Mouse (Mus musculus) left cerebral cortex, adult 9 months (tissue): ENCODE measurements around the gene Itga7.

ENCODE experiments used
- DNase-seq, 2 experiments: peaks; one replicate each; pipeline ENCODE4 v3.0.0; 2022; ENCODE audit warnings: low spot score in 2 of 2

The Itga7 gene

GRCm38 (mm10) chr10:128933574-128933973 is at the start of gene Itga7:
TSS of gene Itga7 (plus strand) at chr10:128933818.
- DNase-seq: no peak

- DNase-seq: no peak
Measured at GRCm38 (mm10) chr10:128888941-128889827, 44.4 kb upstream of the Itga7 start.

- DNase-seq: no peak
Measured at GRCm38 (mm10) chr10:128889846-128890245, 43.8 kb upstream of the Itga7 start.

- no peak for DNase-seq
Measured at GRCm38 (mm10) chr10:128890383-128891295, 43.0 kb upstream of the Itga7 start.

GRCm38 (mm10) chr10:128891296-128892094 is 42.1 kb upstream of the Itga7 start, which contains the start of gene Gdf11:
TSS of gene Gdf11 (minus strand) at chr10:128891718.
- DNase-seq: no peak

- no peak for DNase-seq
Measured at GRCm38 (mm10) chr10:128892246-128892645, 41.4 kb upstream of the Itga7 start.

- DNase-seq: peak in 1 of 2 experiments; percentile 91
Measured at GRCm38 (mm10) chr10:128895437-128895836, 38.2 kb upstream of the Itga7 start.

- peak in 1 of 2 experiments; percentile 41 for DNase-seq
Measured at GRCm38 (mm10) chr10:128895952-128896693, 37.5 kb upstream of the Itga7 start.

GRCm38 (mm10) chr10:128896807-128897206 is 36.8 kb upstream of the Itga7 start:
- no peak for DNase-seq

- no peak for DNase-seq
Measured at GRCm38 (mm10) chr10:128897501-128897900, 36.1 kb upstream of the Itga7 start.

GRCm38 (mm10) chr10:128899759-128900490 is 33.7 kb upstream of the Itga7 start:
- DNase-seq: no peak

GRCm38 (mm10) chr10:128900698-128901097 is 32.9 kb upstream of the Itga7 start, which contains the start of gene Cd63:
TSS of gene Cd63 (plus strand) at chr10:128900989.
- no peak for DNase-seq

- DNase-seq: no peak
Measured at GRCm38 (mm10) chr10:128901409-128901808, 32.2 kb upstream of the Itga7 start.

GRCm38 (mm10) chr10:128902409-128902988 is 31.1 kb upstream of the Itga7 start:
- no peak for DNase-seq

GRCm38 (mm10) chr10:128904812-128905211 is 28.8 kb upstream of the Itga7 start:
- DNase-seq: no peak

GRCm38 (mm10) chr10:128908778-128909448 is 24.7 kb upstream of the Itga7 start:
- no peak for DNase-seq

- peak in 1 of 2 experiments; percentile 74 for DNase-seq
Measured at GRCm38 (mm10) chr10:128909567-128910028, 24.0 kb upstream of the Itga7 start.

- DNase-seq: no peak
Measured at GRCm38 (mm10) chr10:128910066-128910841, 23.4 kb upstream of the Itga7 start.
